Mouse (Mus musculus) cerebellum, adult 9-11 months (tissue): ENCODE measurements at regions not wholly inside any gene's neighbourhood (a gene's known extent, or its start where the extent isn't known, plus 50 kb on each side); places are given as distances from the start of the nearest gene placed in this dataset.

Experiments used
- DNase-seq: peaks from one replicate; pipeline ENCODE4 v3.0.0; 2022

DNA sequence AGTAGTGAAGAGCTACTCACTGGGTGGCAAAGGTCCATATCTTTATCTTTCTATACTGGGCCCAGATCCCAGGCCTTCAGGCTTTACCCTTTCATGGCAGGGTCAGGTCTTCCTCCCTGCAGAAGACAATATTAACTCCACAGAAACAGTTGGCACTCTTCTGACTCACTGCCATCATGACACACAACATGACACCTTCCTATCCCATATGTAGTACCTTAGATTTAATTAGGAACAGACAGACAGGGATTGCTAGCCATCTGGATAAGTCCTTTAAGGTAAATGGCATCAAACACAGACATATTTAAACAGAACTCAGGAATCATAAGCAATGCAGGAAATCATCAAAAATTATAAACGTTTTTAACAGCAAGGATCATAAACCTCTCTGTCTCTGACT is 815.0 kb upstream of the Gm597 start:
- DNase-seq = peak; percentile 6

DNA sequence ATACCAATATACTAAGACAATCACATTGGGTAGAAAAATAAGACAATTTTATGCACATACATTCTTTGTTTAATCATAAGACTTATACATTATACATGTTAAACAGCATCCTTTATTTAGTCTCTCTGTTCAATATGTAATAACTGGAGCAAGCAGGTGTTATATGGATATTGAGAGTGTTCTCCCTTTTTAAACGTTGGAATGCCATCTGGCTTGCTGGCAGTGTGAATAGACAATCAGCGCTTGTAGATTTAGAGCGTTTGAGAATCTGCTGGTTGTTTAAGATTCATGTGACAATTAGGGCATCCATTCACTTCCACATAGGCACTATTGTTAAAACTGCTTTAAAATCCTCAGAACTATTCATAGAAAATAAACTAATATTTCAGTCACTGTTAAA is 807.8 kb upstream of the Gm597 start:
- DNase-seq = no peak
